Mouse (Mus musculus) heart, postnatal 14 days (tissue): ENCODE measurements at regions not wholly inside any gene's neighbourhood (a gene's known extent, or its start where the extent isn't known, plus 50 kb on each side); places are given as distances from the start of the nearest gene placed in this dataset.

Source experiments
- DNase-seq, 2 experiments: peaks; one replicate each; pipeline ENCODE4 v3.0.0; 2021 to 2022
- intact Hi-C: fragments of 180-260 bp; cut with DNase I; formaldehyde crosslinking; loops from one replicate; pipeline ENCODE4 v1.15.1; 2025
- microRNA-seq, 2 experiments: library from miRNA; unstranded; fragments of <30 nt; microRNA quantifications; one replicate each; pipeline ENCODE4 v1.2.0; 2021 to 2022

GRCm38 (mm10) chr10:37194798-37195453 lies 56.2 kb upstream of the Marcks start:
- DNase-seq = peak in 1 of 2 experiments; percentile 7
- intact Hi-C loops = loop anchor here (5.0 kb wide), 1 partner anchor 53 kb away; no protein-coding TSS in a partner anchor

- intact Hi-C loops = loop anchor here (5.0 kb wide), 1 partner anchor 52 kb away; no protein-coding TSS in a partner anchor
- DNase-seq = peak; percentile 66 to 71
Observed at GRCm38 (mm10) chr10:37194131-37194797, 55.5 kb upstream of the Marcks start.

- no peak for DNase-seq
- intact Hi-C loops = loop anchor here (5.0 kb wide), 1 partner anchor 50 kb away; no protein-coding TSS in a partner anchor
Observed at GRCm38 (mm10) chr10:37192661-37193060, 53.9 kb upstream of the Marcks start.

GRCm38 (mm10) chr10:37190092-37190491 lies 51.4 kb upstream of the Marcks start:
- intact Hi-C loops = loop anchor here (5.0 kb wide), 1 partner anchor 48 kb away; no protein-coding TSS in a partner anchor
- no peak for DNase-seq

Small RNAs in the stretch of these regions (microRNA-seq; reads per million reads assigned to microRNA genes)
- 0 reads per million in 2 experiments for gene Gm24710
